Comparison of ENCODE assay signal across 9 mouse cellular contexts in the genomic region with DNA sequence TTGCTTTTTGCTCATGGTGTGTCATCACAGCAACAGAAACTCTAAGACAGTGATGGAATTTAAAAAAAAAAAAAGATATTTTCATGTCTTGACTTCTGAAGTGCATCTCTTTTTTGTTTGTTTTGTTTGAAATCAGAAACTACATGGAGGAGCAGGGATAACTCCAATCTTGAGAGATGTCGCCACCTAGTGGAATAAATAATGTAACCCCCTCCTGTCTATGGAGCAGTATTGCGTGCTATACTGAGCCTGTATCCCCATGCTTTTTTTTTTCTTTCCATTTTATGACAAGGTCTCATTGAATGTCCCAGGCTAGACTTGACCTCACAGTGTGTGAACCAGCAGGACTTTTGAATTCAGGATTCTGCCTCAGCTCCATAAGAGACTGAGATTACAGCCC. TPM values are rescaled to one million over a fixed set of nuclear protein-coding genes. Genes with fewer than 3 reads are reported as not detected.
DNase-seq lines count a peak whose midpoint lies in the region; ATAC-seq and TF ChIP-seq lines count a peak whose summit lies in the region.
"Had no signal": no experiment of that assay in that cellular context is flagged by ENCODE, and none has a peak within 500 bp of the region (broad histone marks: within the 10 kb centered on the region; RNA-seq: fewer than 3 reads in every experiment).

No protein-coding gene starts in this region.

- H3K27me3 ChIP-seq in kidney, adult 2 months (replicated peaks; ENCODE audit: control insufficient read depth, insufficient read depth, low read length): no peaks in the 10 kb centered on the region
- no peaks in the 10 kb centered on the region for H3K27me3 ChIP-seq in embryonic facial prominence, embryonic 12.5 days
- H3K27me3 ChIP-seq in intestine, postnatal 0 days (replicated peaks; ENCODE audit: control insufficient read depth, insufficient read depth, low read length): no peaks in the 10 kb centered on the region

- TF ChIP-seq CTCF in kidney, adult 2 months (conservative IDR thresholded peaks at IDR 0.05; ENCODE audit: insufficient read depth, insufficient read length, low read depth, low read length): peak; percentile 32; the same call in 1 of the 2 replicates
- TF ChIP-seq CTCF in intestine, postnatal 0 days (IDR thresholded peaks at IDR 0.05; ENCODE audit: low read depth): peak; percentile 84

- no peak overlapping the region for H3K4me3 ChIP-seq in kidney, adult 2 months (ENCODE audit: insufficient read depth, low read depth, low read length)
- no peak overlapping the region for H3K4me3 ChIP-seq in embryonic facial prominence, embryonic 12.5 days
- no peak overlapping the region for H3K4me3 ChIP-seq in intestine, postnatal 0 days (ENCODE audit: low read depth, low read length)
- H3K4me3 ChIP-seq: erythroblast, embryonic 14.5 days had no signal

- WGBS in kidney, adult 2 months: 5% methylated on average over 2 of the region's 2 CpGs
- WGBS in embryonic facial prominence, embryonic 12.5 days: 15% methylated on average over 2 of the region's 2 CpGs
- WGBS in intestine, postnatal 0 days: 12% methylated on average over 2 of the region's 2 CpGs

- DNase-seq in kidney, adult 2 months: peak; percentile 80
- DNase-seq in kidney, adult 11 months: no peak
- DNase-seq in CD4-positive helper T cell, adult 2 months (ENCODE audit: low read depth, low spot score): peak; percentile 69
- DNase-seq in ZHBTc4 (ENCODE audit: low read depth, low spot score): peak; percentile 70
- peak; percentile 88 for DNase-seq in lung, postnatal 36 days
- DNase-seq in urinary bladder, adult 2 months (ENCODE audit: low spot score): no peak

- no peak overlapping the region for H3K4me2 ChIP-seq in embryonic facial prominence, embryonic 12.5 days (replicated peaks)
- H3K4me2 ChIP-seq in intestine, postnatal 0 days (replicated peaks; ENCODE audit: low read depth): no peak overlapping the region

- TF ChIP-seq POLR2A in kidney, adult 2 months (IDR thresholded peaks at IDR 0.05; ENCODE audit: low read depth, low read length): no peak

- peaks cover 21% of the 10 kb centered on the region for H3K4me1 ChIP-seq in kidney, adult 2 months (ENCODE audit: control insufficient read depth, insufficient read depth, low read length)
- H3K4me1 ChIP-seq in embryonic facial prominence, embryonic 12.5 days: no peaks in the 10 kb centered on the region
- H3K4me1 ChIP-seq in intestine, postnatal 0 days (replicated peaks; ENCODE audit: control insufficient read depth, insufficient read depth, low read length): no peaks in the 10 kb centered on the region

- no peaks in the 10 kb centered on the region for H3K9me3 ChIP-seq in embryonic facial prominence, embryonic 12.5 days
- H3K9me3 ChIP-seq in intestine, postnatal 0 days (ENCODE audit: control insufficient read depth): no peaks in the 10 kb centered on the region

- H3K27ac ChIP-seq in kidney, adult 2 months (ENCODE audit: insufficient read depth, low read depth, low read length): no peak overlapping the region
- no peak overlapping the region for H3K27ac ChIP-seq in embryonic facial prominence, embryonic 12.5 days
- no peak overlapping the region for H3K27ac ChIP-seq in intestine, postnatal 0 days (ENCODE audit: low read depth, low read length)

- no peak overlapping the region for H3K9ac ChIP-seq in embryonic facial prominence, embryonic 12.5 days
- no peak overlapping the region for H3K9ac ChIP-seq in intestine, postnatal 0 days (ENCODE audit: low read depth, low read length)

- H3K36me3 ChIP-seq in kidney, adult 2 months (ENCODE audit: control insufficient read depth, insufficient read depth, low read length): peaks cover 2% of the 10 kb centered on the region
- H3K36me3 ChIP-seq in embryonic facial prominence, embryonic 12.5 days: no peaks in the 10 kb centered on the region
- H3K36me3 ChIP-seq in intestine, postnatal 0 days (ENCODE audit: control insufficient read depth, insufficient read depth): peaks cover 8% of the 10 kb centered on the region

- ATAC-seq in embryonic facial prominence, embryonic 12.5 days (ENCODE audit: insufficient number of reproducible peaks, insufficient read depth, low FRiP score, low TSS enrichment): peak; percentile 64; the same call in 1 of the 2 replicates
- ATAC-seq in intestine, postnatal 0 days: peak; percentile 58; the same call in 1 of the 2 replicates

RNA-seq across cellular contexts. Expression of a gene that starts 54.5 kb away (rescaled TPM):
- 141 and 409 TPM in 2 replicates for polyA plus RNA-seq in kidney, adult 2 months (2012; rRNA removed)
- polyA plus RNA-seq in embryonic facial prominence, embryonic 12.5 days (2016; fragmentation: Nextera tagmentation; extraction: Ambion mirVana): 4.0 and 4.3 TPM in 2 replicates
- polyA plus RNA-seq in intestine, postnatal 0 days (2015; fragmentation: Nextera tagmentation; extraction: Ambion mirVana): 12.6 and 15.0 TPM in 2 replicates
- polyA plus RNA-seq in urinary bladder, adult 2 months (2012; rRNA removed): 5.8 and 7.9 TPM in 2 replicates

Comparison
In these comparisons a context has a peak if more than half of its experiments do, and no peak if none do; other contexts are left out.
1. DNase-seq: peak in kidney, adult 2 months (single experiment), CD4-positive helper T cell, adult 2 months (single experiment), ZHBTc4 (single experiment) and lung, postnatal 36 days (single experiment); none in kidney, adult 11 months (single experiment) and urinary bladder, adult 2 months (single experiment).